Mouse (Mus musculus) MN1 (cell line): Measurements from ENCODE around the gene Sdhc.
"Not testable (repeated sequence)": the region's sequence is repeated elsewhere in the genome, so short reads cannot be mapped to it uniquely, and the experiment has no call there.

Experiments
- DNase-seq: peaks from one replicate; pipeline ENCODE4 v3.0.0-alpha.2; 2016; ENCODE audit warnings: low spot score

Sdhc gene

DNA sequence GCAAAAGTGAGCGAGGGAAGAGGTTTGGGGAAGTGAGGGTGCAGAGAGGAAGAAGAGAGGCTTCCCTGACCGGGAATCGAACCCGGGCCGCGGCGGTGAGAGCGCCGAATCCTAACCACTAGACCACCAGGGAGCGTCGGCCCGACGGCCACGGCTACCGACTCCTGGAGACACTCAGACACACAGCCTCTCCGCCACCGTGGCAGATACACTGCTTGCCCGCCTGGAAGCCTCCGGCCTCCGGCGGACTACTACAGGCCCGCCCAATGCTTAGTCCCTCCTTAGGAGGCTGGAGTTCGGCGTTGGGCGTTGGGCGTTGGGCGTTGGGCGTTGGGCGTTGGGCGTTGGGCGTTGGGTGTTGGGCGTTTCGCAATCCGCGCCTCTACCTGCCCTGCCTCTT, 71.1 kb downstream of the Sdhc start:
- not testable (repeated sequence) for DNase-seq

DNA sequence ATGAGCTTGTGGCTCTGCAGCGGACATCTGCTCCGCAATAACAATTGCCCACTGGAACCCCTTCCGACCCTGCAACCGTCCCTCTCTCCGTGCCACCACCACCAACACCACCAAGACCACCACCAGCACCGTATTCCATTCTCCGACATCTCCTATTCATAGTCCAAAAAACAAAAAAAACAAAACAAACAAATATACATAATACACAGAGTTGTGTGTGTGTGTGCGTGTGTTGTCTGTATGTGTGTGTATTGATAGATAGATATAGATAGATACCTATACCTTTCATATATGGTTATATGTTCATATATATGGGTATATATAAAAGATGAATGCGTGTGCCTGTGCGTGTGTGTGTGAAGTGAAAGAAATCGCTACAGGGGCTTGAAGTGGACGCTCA, 72.0 kb downstream of the Sdhc start:
- not testable (repeated sequence) for DNase-seq

DNA sequence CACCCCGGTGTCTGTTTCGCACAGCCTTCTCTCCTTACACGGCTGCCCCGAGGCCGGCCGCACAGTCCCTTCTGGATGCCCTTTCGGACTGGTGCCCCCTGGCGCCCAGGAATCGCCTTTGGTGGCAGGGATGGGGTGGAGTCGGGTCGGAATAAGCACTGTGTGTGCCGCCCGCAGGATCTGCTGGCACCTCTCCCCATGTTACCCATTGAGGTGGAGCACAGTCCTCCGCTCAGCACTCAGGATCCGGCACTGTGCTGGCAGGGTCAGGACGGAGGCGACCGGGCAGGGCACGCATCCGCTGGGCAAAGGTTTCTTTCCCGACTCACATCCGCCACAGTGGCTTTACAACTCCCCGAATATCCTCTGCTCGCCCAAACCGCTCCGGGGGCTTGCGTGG, 72.4 kb downstream of the Sdhc start:
- DNase-seq, result not testable (repeated sequence)

DNA sequence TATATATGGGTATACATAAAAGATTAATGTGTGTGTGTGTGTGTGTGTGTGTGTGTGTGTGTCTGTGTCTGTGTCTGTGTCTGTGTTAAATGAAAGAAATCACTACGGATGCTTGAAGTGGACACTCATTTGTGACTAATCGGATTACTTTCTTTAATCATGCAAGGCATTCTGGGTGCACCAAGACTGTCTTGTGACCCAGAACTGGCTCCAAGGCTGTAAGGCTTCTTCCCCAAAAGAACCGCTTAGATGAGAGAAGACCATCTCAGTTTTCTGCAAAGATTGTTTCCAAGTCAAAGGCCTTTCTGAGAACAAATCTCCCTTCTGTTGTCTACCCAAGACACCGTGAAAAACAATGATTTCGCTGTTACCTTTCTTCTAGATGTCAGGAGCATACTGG, 73.2 kb downstream of the Sdhc start:
- DNase-seq, result not testable (repeated sequence)
